Mouse (Mus musculus) lung, embryonic 14.5 days (tissue): ENCODE results near the gene Slc9a8. TPM values are rescaled to one million over a fixed set of nuclear protein-coding genes. Genes with fewer than 3 reads are reported as not detected.

ENCODE experiments used
- ATAC-seq: fragments of 200-750 bp; cut with Nextera tagmentation; 2 replicates; pipeline ENCODE4 v1.8.0; 2017; ENCODE audit warnings: mild to moderate bottlenecking, moderate TSS enrichment, moderate library complexity; ENCODE audit not compliant: insufficient read depth
- DNase-seq: peaks from one replicate; pipeline ENCODE4 v3.0.0-alpha.2; 2015
- H3K27ac ChIP-seq: fragments of 300-500 bp; sonication (generic); 2 replicates; pipeline ENCODE4 v1.5.1; 2014; ENCODE audit warnings: low read depth, mild to moderate bottlenecking, moderate library complexity
- H3K27me3 ChIP-seq: fragments of 300-500 bp; sonication (generic); 2 replicates; pipeline ENCODE4 v1.6.1; 2014; ENCODE audit warnings: low read length, control low read depth; ENCODE audit not compliant: insufficient read depth
- H3K36me3 ChIP-seq: fragments of 300-500 bp; sonication (generic); 2 replicates; pipeline ENCODE4 v1.6.1; 2014; ENCODE audit warnings: control low read depth; ENCODE audit not compliant: insufficient read depth
- H3K4me1 ChIP-seq: fragments of 300-500 bp; sonication (generic); 2 replicates; pipeline ENCODE4 v1.6.1; 2014; ENCODE audit warnings: antibody characterized with exemption, control low read depth; ENCODE audit not compliant: insufficient read depth
- H3K4me2 ChIP-seq: fragments of 300-500 bp; sonication (generic); 2 replicates; pipeline ENCODE4 v1.6.1; 2014; ENCODE audit warnings: mild to moderate bottlenecking
- H3K4me3 ChIP-seq: fragments of 300-500 bp; sonication (generic); 2 replicates; pipeline ENCODE4 v1.5.1; 2014; ENCODE audit warnings: low read depth, low read length
- H3K9ac ChIP-seq: fragments of 300-500 bp; sonication (generic); 2 replicates; pipeline ENCODE4 v1.6.1; 2014
- H3K9me3 ChIP-seq: fragments of 300-500 bp; sonication (generic); 2 replicates; pipeline ENCODE4 v1.6.1; 2016; ENCODE audit warnings: low read depth, low read length, control low read depth
- CTCF ChIP-seq: IDR thresholded peaks from 2 replicates; pipeline ENCODE4 v1.5.1; 2016; ENCODE audit warnings: antibody characterized with exemption, low read depth
- WGBS: fragments of 180-500 bp; shearing (Covaris S2); extraction: QIAGEN DNeasy Blood & Tissue Kit; methylation state at CpG from one replicate; pipeline ENCODE4 v1.1.7; 2014; 5-methylcytosine and 5-hydroxymethylcytosine counted together
- polyA plus RNA-seq: library from polyadenylated mRNA; unstranded; fragments of >200 nt; fragmentation: Nextera tagmentation; extraction: Ambion mirVana; gene quantifications from 2 replicates; pipeline ENCODE4 v1.2.1, GENCODE M21; 2014

Slc9a8 gene
- polyA plus RNA-seq, 1 experiment from 2014 or later, result 23.6 TPM

DNA sequence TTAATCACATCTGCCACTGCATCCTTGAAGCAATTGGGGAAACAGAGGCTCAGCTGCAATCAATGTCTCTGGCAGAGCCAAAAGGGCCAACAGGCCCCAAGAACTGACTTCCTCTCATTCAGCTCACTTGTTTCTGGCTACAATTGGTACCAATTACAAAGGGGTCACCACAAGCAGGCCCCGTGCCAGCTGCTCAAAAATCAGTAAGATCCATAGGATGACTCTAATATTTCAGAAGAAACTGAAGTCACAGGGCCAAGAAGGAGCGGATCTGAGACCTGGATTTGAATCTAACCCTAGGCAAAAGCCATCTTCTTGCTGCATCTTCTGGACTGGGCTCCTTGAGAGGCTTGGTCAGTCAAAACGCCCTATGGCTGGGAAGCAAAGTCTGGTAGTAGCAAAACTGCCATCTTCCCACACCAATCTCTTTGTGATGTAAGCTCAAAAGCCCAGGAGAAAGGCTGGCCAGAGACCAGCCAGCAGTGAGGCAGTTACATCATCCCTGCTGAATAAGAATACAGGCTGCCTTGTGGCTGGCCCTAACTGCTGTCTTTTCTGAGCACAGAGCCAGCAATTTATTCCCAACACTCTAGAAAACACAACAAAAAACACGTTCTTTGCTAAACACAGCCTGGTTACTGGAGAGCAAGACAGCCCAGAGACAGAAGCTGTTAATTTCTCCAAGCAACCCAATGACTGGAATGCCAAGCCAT lies 69.5 kb downstream of the Slc9a8 start:
- Histone ChIP-seq H3K9me3 (no peaks in the 10 kb centered on the region), H3K4me1 (peaks cover 7% of the 10 kb centered on the region), H3K4me2 (peak overlapping the region; percentile 91), H3K4me3 (peak overlapping the region; percentile 100; the same call in 1 of the 2 replicates), H3K36me3 (peaks cover 11% of the 10 kb centered on the region; the same call in 1 of the 2 replicates), H3K9ac (peak overlapping the region; percentile 91), H3K27me3 (no peaks in the 10 kb centered on the region), H3K27ac (no peak overlapping the region)
- 79% methylated on average over 4 of the region's 4 CpGs for WGBS
- no peak for TF ChIP-seq CTCF
- DNase-seq (no peak), ATAC-seq (no peak)

GRCm38 (mm10) chr2:167491757-167492708 lies 70.5 kb downstream of the Slc9a8 start, which contains the start of gene Rnf114:
Gene Rnf114, plus strand, starts transcription at chr2:167492645.
- Histone ChIP-seq H3K4me1 (peaks cover 7% of the 10 kb centered on the region), H3K27ac (peak within 1 kb of the TSS; percentile 97), H3K4me3 (peak within 1 kb of the TSS; percentile 100), H3K4me2 (peak within 1 kb of the TSS; percentile 91), H3K36me3 (peaks cover 11% of the 10 kb centered on the region; the same call in 1 of the 2 replicates), H3K27me3 (no peaks in the 10 kb centered on the region), H3K9me3 (no peaks in the 10 kb centered on the region), H3K9ac (peak within 1 kb of the TSS; percentile 91)
- peak; percentile 42 for ATAC-seq
- TF ChIP-seq CTCF, result no peak
- DNase-seq, result peak; percentile 34
- 3% methylated on average over 52 of the region's 52 CpGs for WGBS

DNA sequence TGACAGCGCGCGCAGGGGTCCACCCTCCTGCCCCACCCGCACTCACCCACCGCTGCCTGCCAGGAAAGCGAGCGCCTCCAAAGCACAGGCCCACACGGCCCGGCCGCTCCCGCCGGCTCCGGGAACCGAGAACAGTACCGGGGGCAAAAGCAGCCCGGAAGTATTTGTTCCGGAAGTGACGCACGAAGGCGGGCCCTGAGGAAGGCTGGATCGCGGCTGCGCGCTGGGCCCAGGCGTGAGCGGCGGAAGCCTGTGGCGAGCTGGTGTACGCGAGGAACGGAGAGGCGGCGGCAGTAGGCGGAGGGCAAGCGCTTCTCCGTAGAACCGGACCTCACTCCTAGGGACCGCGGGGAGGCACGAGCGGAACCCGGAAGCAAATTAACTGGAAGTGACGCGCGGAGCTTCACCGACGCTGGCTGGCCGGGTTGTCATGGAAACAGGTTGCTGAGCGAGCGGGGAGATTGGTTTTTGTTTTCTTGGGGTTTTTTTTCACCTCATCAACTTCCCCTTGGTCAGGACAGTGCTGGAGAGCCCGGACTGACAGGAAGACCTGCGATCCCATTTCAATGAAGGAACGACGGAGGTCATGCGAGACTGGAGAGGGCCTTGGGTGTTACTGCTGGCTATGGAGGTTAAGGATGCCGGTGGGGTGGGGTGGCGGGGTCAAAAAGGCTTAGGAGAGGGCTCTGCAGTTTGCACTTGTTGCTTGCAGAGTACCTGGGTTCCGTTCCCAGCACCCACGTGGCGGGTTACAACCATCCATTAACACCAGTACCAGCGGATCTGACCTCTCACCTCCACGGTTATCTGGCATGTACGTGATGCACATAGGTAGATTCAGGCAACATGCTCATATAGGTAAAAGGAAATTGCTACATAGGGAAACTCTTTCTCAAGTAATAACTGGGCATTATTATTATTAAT lies 71.5 kb downstream of the Slc9a8 start, which contains the start of gene Spata2:
TSS of gene Spata2 (minus strand) at position 175 of the 924 bp plus-strand sequence.
- Histone ChIP-seq H3K4me2 (peak within 1 kb of the TSS; percentile 91), H3K27me3 (no peaks in the 10 kb centered on the region), H3K36me3 (peaks cover 4% of the 10 kb centered on the region; the same call in 1 of the 2 replicates), H3K4me1 (peaks cover 7% of the 10 kb centered on the region), H3K27ac (peak within 1 kb of the TSS; percentile 97), H3K9ac (peak within 1 kb of the TSS; percentile 91), H3K4me3 (peak within 1 kb of the TSS; percentile 100), H3K9me3 (no peaks in the 10 kb centered on the region)
- DNase-seq (peak; percentile 94), ATAC-seq (peak; percentile 90)
- WGBS, result under 1% methylated on average over 63 of the region's 63 CpGs
- no peak for TF ChIP-seq CTCF

- ATAC-seq (no peak), DNase-seq (no peak)
- Histone ChIP-seq H3K27ac (no peak overlapping the region), H3K4me1 (peaks cover 5% of the 10 kb centered on the region), H3K9ac (no peak overlapping the region), H3K4me2 (no peak overlapping the region), H3K36me3 (peaks cover 4% of the 10 kb centered on the region; the same call in 1 of the 2 replicates), H3K9me3 (no peaks in the 10 kb centered on the region), H3K4me3 (no peak overlapping the region), H3K27me3 (no peaks in the 10 kb centered on the region)
- no peak for TF ChIP-seq CTCF
- 82% methylated on average over 7 of the region's 7 CpGs for WGBS
These were observed 74.9 kb downstream of the Slc9a8 start for GRCm38 (mm10) chr2:167496437-167496836.

- H3K4me1 ChIP-seq, result no peaks in the 10 kb centered on the region
- H3K27ac ChIP-seq, result no peak overlapping the region
- H3K9ac ChIP-seq, result no peak overlapping the region
- no peak overlapping the region for H3K4me3 ChIP-seq
- DNase-seq, result peak; percentile 67
- TF ChIP-seq CTCF, result peak; percentile 71
- H3K27me3 ChIP-seq, result no peaks in the 10 kb centered on the region
- 68% methylated on average over 5 of the region's 5 CpGs for WGBS
- no peak overlapping the region for H3K4me2 ChIP-seq
- peaks cover 4% of the 10 kb centered on the region; the same call in 1 of the 2 replicates for H3K36me3 ChIP-seq
- no peaks in the 10 kb centered on the region for H3K9me3 ChIP-seq
- ATAC-seq, result no peak
These were observed 75.8 kb downstream of the Slc9a8 start for GRCm38 (mm10) chr2:167497272-167497671.
